Mouse (Mus musculus) kidney, postnatal 36 days (tissue): ENCODE data around the gene Dnaic1.

ENCODE experiments used
- DNase-seq, 2 experiments: peaks; one replicate each; pipeline ENCODE4 v3.0.0; 2021 to 2022; ENCODE audit warnings: mixed read lengths in 2 of 2

The Dnaic1 gene

GRCm38 (mm10) chr4:41573492-41573891 lies 3.9 kb downstream of the Dnaic1 start:
- no peak for DNase-seq

DNA sequence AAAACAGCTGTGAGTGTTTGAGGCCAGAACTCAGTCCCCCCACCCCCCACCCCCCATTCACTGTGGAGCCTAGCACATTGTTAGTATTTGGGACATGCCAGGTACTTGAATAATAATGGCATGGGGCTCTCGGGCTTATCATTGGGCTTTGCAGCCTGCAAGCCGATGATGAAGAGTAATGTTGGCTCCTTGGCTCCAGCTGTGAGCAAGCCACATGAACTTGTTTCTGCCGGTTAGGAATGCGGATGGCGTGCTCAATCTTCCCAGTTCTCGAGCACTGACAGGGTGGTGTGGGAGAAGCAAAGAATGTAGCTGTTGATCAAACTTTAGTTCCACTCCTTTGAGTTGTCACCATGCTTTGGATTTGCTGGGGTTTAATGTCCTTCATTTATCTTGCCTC lies 6.3 kb downstream of the Dnaic1 start:
- no peak for DNase-seq

GRCm38 (mm10) chr4:41583353-41583752 lies 13.8 kb downstream of the Dnaic1 start:
- DNase-seq = no peak

- no peak for DNase-seq
Measured at GRCm38 (mm10) chr4:41602818-41603217, 33.2 kb downstream of the Dnaic1 start.

- DNase-seq = peak in 1 of 2 experiments; percentile 54
Measured at GRCm38 (mm10) chr4:41604476-41605396, 35.2 kb downstream of the Dnaic1 start.

DNA sequence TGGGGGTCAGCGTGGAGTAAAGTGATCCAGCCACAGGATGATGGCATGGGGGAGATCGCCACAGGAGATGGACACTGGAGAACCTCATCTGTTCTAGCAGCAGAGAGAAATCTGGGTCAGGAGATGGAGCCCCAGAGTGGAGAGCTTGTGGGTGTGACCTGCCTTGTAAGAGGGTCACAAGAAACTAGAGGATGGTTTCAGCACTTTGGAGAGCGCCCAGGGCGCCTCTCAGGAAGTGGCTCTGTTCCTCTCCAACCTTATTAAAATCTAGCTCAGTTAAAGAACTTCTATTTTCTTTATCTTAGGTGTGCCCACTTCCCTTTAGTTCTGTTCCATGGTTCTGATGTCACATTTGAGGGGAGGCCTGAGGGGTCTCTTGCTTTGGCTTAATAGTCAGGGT lies 37.2 kb downstream of the Dnaic1 start:
- DNase-seq = peak; percentile 56 to 85

DNA sequence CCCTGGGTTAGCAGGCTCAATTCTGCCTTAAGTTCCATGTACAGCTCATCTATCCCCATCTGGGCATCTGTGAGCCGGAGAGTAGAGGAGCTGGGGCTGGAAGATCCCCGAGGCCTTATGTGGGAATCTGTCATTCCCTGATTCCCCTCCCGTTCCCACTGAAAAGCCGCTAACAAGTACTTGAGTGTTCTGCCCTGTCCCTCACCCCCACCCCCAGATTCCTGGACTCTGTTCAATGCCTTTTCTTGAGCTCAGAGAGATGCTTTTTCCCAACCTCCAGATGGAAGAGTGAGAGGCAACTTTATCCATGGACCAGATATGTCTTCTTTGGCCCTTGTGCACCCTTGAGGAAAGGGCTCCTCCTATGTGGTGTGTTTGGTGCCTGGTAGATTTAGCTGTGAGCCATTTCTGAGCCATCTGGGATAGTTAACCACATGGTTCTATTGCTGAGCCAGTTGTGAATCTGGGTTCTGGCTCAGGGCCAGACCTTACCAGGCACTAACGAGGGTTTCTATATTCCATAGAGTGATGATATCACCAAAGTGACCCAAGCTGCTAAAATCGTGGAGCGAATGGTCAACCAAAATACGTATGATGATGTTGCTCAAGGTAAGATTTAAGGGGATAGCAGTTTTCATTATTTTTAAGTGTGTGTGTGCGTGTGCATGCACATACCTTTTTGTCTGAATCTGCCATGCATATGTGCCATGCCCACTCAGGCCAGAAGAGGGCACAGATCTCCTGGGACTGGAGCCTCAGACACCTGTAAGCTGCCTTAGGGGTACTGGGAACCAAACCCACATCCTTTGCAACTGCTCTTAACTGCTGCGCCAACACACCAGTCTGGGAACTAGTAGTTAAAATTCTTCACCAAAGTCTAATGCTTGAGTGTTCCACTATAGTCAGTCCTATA lies 40.4 kb downstream of the Dnaic1 start:
- DNase-seq = peak in 1 of 2 experiments; percentile 40

DNA sequence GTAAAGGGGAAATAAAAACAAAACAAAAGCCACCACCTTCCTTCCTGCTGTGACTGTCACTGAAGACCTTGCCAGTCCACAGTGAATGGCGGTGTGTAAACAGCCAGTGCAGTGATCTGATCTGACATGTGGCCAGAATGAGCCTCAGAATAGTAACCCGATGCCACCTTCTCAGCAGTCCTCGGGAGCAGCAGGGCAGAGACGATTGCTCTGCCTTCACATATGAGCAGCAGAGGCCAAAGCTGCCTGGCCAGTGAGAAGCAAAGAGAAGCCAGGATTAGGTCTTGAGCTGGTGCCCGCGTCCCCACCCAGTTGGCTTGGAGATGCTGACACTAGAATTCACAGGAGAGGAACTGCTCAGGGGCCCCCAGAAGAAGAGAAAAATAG lies 41.0 kb downstream of the Dnaic1 start:
- DNase-seq = no peak

DNA sequence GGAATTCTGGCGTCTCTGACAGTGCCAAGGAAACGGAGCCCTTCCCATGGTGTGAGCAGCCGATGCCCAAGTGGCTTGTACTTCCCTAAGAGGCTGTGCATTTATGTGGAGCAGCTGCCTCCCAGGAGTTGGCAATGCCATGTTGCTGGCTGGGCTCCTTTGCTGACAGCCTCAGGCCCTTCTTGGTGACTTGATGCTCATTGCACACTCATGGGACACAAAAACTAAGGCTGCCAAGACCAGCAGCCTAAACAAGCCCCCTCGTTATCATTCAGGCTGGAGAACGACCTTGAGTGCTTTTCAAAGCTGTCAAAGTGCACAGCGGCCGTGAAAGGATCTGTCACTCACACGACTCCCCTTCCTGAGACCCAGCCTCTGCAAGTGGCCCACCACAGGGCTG lies 42.6 kb downstream of the Dnaic1 start:
- DNase-seq = no peak

DNA sequence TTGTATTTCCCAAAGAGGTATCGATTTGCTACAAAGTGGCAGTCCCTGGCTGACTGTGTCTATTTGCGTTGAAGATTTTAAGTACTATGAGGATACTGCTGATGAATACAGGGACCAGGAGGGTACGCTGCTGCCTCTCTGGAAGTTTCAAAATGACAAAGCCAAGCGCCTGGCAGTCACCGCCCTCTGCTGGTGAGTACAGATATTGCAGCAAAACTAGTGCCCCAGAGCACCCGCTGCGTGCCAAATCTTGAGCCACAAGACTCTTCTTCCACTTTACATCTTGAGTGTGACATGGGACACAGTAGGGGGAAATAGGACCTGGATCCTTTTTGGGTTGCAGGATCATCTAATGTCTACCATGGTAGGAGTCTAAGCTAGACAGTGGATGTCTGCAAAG lies 44.6 kb downstream of the Dnaic1 start:
- peak; percentile 72 to 89 for DNase-seq

- no peak for DNase-seq
Measured at GRCm38 (mm10) chr4:41615661-41616599, 46.4 kb downstream of the Dnaic1 start.

DNA sequence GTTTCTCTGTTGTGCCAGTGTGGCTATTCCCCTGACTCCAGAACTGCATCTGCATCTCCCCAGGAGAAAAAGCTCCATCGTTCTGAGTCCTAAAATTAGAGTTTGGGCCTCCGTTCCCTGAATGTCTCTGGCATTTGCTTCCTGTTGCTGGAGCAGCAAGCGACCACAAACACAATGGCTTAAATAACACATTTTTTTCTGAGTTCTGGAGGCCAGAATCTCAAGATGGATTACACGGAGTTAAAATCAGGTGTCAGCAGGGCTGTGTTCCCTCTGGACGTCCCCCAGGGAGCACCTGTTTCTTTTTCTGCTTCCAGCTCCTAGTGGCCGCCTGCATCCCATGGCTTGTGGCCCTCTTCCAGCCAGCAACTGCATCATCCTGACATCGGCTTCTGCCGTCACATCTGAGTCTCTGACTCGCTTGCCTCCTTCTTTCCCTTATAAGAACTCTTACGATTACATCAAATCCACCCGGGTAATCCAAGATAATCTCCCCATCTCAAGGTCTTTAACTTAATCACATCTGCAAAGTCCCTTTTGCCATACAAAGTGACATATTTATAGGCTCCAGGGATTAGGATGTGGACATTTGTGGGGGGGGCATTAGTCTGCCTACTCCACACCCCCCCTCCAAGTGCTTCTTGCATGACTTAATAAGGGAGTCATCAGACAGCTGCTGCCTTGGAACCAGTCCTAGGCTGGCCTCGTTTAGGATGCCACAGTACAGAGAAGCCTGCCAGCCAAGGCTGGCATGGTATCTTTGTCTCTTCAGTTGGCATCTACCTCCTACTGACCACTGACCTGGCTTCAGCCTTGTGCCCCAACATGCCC lies 49.6 kb downstream of the Dnaic1 start:
- no peak for DNase-seq

DNA sequence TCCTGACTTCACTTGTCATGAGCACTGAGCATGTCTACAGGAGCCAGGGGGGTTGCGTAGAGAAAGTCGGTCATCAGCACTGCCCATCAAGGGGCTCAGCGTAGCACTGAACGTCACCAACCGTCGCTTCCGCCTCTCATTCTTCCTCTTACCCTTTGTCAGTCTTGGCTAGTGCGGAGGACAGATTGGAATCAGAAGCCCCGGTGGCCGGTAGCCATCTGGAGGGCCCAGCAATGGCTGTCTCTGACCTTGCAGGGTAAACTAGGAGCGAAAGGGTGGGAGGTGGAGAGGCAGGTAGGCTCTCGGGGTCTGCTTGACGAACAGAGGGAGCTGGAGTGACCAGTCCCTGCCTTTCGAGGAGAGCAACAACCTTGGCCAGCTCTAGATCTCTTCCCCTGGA lies 52.5 kb downstream of the Dnaic1 start:
- DNase-seq = no peak

GRCm38 (mm10) chr4:41628202-41628927 lies 58.8 kb downstream of the Dnaic1 start:
- peak; percentile 30 to 41 for DNase-seq

DNA sequence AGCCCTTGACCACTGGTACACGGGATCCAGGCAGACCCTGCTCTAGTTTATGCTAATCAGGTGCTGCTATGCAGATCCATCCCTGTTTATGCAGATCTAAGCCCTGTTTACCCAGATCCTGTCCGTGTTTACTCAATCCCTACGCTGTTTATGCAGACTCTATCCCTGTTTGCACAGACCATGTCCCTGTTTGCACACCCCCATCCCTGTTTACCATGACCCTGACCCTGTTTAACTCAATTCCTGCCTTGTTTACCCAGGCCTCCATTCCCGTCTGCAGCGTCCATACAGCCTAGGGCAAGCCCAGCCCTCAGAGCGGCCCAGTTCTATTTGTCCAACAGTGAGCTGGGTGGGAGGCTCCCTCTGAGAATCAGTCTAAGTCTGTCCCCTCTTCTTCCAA lies 60.6 kb downstream of the Dnaic1 start:
- no peak for DNase-seq

- peak; percentile 64 to 67 for DNase-seq
Measured at GRCm38 (mm10) chr4:41631390-41631789, 61.8 kb downstream of the Dnaic1 start.

DNA sequence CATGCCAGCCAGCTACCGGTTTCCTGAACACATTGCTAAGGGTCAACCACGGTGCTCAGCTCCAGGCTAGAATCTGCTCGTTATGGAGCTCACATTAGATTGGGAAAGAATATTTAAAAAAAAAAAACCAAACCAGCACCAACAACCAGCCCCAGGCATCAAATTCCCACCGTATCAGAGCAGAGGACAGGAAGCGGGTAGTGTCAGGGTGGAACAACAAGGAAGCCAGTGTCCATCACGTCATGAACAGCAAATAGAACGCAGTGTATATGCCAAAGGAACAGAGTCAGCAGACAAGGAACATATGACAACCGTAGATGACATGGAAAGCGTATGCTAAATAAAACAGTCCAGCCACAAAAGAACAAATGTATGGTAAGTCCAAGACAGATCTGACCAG lies 63.4 kb downstream of the Dnaic1 start:
- peak in 1 of 2 experiments; percentile 38 for DNase-seq

DNA sequence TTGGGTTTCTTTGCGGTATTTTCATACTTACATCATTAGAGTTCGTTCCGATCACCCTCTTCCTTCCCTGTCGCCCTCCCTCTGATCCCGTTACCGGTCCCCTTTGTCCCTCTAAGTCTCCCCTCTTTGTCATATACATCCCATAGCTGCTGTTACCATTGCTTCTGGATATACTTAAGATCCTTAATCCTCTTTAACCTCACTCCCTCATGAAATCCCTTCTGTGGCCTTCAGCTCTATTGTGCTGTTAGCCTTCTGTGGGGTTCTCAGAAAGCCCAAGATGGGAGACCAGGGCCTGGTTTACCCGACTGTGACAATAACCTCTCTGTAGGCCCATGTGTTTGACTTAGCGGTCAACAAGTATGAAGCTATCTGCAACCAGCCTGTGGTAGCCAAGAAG lies 65.1 kb downstream of the Dnaic1 start:
- DNase-seq = no peak

- DNase-seq = no peak
Measured at GRCm38 (mm10) chr4:41635224-41635623, 65.6 kb downstream of the Dnaic1 start.

DNA sequence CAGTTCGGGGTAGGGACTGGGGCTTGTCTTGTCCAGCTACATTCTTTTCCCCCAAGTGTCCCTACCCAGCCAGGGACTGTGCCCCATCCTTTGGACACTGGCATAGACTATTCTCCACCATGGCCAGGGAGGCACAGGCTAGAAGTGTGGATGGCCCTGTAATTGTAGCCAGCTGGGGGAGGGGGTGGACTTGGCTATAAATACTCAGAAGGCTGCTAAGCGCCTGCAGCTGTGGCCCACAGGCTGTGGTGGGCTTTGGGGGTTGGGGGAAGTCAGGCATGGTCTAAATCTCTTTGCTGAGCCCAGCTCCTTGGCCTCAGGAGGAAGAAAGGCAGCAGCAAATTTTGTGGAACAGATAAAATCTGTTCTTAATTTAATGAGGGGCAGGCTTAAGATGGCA lies 66.3 kb downstream of the Dnaic1 start:
- DNase-seq = no peak

DNA sequence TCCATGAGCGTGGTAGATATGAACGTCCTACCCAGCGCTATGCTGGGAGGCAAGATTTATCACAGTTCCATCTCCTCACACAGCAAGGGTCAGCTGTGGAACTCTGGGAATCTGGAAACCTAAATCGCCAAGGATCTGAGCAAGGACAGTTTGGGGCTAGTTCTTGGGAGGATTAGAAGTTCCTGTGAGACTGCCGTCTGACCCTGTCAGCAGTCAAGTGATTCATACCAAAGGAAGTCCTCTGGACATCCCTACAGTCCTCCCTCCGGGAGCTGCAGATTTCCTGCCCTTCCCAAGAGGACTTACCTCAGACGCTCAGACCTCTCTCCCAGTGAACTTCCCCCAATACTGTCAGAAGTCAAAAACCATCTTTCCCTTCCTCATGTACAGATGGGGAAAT lies 66.8 kb downstream of the Dnaic1 start:
- DNase-seq = peak; percentile 43 to 67
